Mouse (Mus musculus) layer of hippocampus, adult 11-12 months (tissue): Measurements from ENCODE around the gene Ctnnbip1.
A peak's percentile ranks its signal among the peaks of the same experiment; 100 is the strongest.

Experiments used
- DNase-seq: peaks from one replicate; pipeline ENCODE4 v3.0.0; 2022; ENCODE audit warnings: low spot score

Ctnnbip1 gene

DNA sequence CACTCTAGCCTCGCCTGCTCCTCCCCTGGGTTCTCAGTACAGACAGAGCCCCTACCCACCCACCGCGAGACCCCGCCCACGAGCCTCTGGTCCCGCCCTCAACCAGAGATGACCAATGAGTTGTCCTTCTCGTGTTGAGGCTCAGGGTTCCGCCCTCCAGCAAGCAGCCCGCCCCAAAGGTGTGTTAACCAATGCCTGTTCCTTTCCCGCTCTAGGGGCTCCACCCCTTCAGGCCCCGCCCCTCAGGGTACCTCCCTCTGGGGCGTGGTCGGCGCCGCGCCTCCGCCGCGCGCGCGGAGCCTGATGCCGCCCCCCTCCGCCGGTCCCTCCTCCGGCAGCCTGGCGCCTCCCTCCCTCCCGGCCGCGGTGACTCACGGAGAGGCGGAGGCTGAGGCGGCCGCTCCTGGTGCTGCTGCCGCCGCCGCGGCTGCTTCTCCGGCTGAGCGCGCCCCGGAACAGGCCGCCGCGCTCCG lies at the start of gene Ctnnbip1:
Gene Ctnnbip1 (plus strand): TSS at position 369 of the 473 bp plus-strand sequence.
- peak; percentile 96 for DNase-seq

- DNase-seq, result no peak
These were observed 48.5 kb upstream of the Ctnnbip1 start for GRCm38 (mm10) chr4:149469557-149469956.

DNA sequence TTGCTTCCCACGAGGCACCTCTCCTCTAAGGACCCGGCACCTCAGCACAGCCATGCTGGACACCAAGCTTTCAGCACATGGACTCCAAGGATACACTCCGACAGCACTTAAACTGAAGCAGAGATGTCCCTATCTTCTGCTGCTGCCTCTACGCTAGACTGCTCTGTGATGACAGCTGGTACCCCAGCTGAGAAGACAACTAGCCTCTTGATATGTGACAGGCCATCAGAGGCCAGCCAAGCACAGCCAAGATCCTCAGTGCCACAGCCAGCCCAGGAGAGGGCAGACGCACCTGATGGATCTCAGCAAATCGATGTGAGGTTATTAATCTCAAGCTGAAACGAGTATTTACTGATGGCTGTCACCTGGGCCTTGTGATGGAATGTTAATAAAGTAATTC lies 42.9 kb upstream of the Ctnnbip1 start:
- DNase-seq, result no peak

DNA sequence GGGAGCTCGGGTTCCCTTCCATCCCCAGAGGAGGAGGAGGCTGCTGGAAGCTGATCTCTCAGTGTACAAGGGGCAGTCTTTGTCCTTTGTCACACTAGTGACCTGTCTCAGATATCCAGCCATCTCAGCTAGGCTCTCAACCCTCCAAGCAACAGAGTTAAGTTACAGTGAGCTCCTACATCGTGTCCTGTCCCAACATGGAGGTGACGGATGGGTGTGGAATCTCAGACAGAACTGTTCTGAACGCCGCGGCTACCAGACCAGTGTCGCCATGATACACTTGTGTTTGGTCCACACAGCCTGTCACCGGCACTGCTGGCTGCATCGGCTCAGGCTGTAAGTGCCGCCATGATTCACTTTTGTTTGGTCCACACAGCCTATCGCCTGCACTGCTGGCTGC lies 41.0 kb upstream of the Ctnnbip1 start, which contains the start of gene Tmem274:
Gene Tmem274 (plus strand): TSS at position 301 of the 400 bp plus-strand sequence.
- no peak for DNase-seq

- DNase-seq, result no peak
These were observed 33.5 kb upstream of the Ctnnbip1 start for GRCm38 (mm10) chr4:149484566-149484965.

DNA sequence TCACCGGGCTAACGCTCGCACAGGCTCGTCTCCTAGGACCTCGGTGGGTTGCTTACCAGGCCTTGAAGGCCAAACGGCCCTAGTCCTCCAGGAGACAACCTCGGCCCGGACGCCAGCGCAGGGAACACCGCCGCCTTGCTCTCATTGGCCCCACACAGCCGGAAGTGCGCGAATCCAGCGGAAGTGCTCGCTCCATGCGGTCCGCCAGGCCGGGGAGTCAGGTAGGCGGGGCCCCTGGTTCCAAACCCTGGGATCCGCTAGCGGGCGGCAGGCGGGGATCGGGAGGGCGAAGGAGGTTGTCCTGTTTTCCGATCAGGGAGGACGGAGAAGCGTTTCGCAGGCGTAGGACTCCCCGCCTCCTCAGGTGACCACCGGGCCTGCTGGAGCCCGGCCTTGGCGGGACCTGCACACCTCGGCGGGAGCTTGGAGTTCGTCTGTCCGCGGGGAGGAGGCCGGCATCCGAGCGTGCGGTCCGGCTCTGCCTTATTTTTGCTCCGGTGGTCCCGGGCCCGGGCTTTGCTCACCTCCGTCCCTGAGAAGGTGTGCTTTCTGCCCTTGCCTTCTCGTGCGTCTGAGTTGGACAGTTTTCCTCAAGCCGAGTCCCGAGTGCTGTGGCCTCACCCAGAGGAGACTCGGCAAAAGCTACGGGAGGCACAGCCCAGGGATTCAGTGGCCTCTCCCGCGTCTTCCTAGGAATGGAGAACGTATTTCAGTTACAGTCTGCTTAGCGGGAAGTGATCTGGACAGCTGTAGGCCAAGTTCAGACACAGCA lies 32.8 kb upstream of the Ctnnbip1 start, which contains the start of the genes Nmnat1 and Lzic:
Gene Nmnat1 (minus strand): TSS at position 150 of the 772 bp plus-strand sequence.
Gene Lzic (plus strand): TSS at position 177 of the 772 bp plus-strand sequence.
- DNase-seq, result peak; percentile 92

- DNase-seq, result no peak
These were observed 32.2 kb upstream of the Ctnnbip1 start for GRCm38 (mm10) chr4:149485825-149486206.

DNA sequence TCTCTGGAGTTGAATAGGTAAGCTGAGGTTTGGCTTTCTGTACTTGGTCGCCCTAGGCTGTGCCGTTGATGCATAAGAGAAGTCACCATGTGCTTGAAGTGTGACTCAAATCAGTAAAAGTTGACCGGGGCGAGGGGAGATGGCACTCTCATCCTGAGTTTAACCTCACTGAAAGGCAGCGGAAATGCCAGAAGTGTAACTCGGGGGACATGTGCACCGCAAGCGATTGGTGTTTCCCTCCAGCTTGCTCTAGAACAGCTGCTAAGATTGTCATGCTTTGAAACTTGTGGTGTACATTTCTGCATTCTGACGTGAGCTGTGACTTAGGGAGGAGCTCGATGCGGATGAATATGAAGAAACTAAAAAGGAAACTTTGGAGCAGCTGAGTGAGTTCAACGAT lies 30.3 kb upstream of the Ctnnbip1 start:
- DNase-seq, result no peak

DNA sequence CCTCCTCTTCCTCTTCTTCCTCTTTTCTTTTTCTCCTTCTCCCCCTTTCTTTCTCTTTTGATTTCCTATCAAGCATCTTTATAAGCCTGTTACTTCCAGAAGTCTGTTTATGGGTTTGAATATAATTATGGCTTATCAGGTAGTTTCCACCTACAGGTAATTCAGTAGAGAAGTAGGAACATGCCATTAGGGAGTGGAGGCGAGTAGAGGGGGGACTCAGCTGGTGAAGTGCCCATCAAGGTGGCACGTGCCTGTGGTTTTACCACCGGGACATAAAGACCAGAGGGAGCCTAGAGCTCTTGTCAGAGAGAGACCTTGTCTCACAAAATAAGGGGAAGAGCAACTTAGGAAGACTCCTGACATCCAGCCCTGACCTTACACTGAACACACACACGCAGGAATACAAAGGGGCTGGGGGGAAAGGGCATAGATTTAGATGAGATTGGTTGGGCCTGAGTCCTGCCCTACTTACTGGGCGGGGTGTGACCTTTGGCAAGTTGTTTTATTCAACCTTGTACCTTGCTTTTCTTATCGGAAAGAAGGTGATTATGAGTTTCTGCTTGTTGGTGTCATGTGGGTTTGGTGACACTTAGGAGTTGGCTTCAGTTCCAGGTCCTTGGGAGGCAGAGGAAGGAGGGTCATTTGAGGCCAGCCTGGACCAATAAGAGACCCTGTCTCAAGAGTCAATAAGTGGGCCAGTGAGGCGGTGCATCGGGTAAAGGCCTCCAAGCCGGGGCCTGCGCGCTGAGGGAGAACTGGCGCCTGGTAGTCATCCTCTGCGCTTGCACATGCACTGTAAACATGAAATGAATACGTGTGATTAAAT lies 28.4 kb upstream of the Ctnnbip1 start:
- DNase-seq, result no peak

DNA sequence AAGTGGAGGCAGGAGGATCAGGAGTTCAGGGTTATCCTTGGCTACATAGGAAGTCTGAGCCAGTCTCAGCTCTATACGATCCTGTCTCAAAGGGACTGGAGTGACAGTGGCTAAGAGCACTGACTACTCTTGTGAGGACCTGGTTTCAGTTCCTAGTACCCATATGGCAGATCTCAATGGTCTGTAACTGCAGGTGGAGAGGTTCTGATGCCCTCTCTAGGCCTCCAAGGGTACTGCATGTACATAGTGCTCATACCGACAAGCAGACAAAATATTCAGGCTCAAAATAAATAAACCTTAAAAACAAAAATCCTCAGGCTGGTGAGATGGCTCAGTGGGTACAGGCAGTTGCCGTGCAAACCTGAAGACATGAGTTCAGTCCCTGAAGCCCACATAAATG lies 26.9 kb upstream of the Ctnnbip1 start:
- DNase-seq, result no peak

DNA sequence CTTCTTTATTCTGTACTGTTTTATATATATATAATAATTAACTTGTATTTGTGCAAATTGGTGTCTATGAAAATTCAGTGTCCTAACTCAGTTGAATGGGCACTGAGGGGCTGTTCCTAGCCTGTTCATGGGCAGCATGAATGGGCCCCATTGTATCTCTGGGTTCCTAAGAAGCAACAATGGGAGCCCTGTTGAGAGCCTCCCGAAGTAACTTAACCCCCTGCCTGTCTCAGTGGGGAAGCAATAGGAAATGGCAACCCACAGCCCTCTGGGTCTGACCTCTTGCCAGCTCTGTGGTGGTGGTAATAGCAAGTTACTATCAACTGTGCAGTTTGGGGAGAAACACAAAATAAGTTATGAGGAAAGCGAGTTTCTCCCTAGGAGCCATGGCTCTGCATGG lies 21.4 kb upstream of the Ctnnbip1 start:
- DNase-seq, result peak; percentile 38

DNA sequence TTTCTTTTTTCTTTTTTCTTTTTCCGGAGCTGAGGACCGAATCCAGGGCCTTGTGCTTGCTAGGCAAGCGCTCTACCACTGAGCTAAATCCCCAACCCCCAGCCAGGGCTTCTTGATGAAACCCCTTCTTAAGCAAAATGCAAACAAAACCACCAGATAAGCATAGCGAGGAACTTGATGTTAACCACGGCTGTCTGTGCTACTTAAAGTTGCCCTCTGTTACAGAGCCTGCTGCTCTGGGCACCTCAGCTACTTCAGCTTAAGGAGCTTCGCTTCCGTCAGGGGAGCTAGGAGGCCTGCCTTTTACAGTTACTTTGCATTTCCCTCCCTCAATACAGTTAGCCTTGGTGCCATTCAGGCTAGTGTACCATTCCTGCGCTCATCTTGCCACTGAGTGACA lies 19.1 kb upstream of the Ctnnbip1 start:
- DNase-seq, result no peak

DNA sequence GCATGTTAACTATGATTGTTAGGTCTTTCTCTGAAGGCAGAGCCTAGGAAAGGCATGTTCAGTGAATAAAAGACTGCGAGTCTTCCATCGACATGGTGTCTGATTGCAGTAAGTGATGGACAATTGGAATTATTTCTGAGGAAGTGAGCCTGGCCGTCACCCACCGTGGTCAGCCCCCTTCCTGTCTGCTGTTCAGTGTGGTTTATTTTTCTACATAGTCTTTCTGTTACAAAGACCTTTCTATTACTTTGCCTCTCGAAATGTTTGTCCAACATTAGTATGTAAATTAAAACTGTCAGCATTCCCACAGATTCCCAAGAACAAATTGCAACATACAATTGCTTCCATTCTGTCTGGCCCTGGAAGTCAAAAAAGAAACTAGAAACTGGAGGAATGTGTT lies 18.2 kb upstream of the Ctnnbip1 start:
- no peak for DNase-seq

DNA sequence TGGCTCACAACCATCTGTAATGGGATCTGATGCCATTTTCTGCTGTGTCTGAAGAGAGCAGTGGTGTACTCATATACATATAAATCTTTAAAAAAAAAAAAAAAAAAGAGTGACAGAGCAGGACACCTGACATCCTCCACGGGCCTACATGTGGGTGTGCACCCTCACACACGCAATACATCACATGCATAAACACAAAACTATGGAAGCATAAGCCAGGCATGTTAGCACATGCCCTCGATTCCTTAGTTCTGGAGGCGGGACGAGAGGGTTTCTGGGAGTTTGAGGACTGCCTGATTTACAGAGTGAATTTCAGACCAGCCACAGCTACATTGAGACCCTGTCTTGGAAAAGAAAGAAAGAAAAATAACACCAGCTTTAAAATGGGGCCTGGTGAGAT lies 13.7 kb upstream of the Ctnnbip1 start:
- no peak for DNase-seq

GRCm38 (mm10) chr4:149504858-149505257 lies 13.2 kb upstream of the Ctnnbip1 start:
- no peak for DNase-seq

DNA sequence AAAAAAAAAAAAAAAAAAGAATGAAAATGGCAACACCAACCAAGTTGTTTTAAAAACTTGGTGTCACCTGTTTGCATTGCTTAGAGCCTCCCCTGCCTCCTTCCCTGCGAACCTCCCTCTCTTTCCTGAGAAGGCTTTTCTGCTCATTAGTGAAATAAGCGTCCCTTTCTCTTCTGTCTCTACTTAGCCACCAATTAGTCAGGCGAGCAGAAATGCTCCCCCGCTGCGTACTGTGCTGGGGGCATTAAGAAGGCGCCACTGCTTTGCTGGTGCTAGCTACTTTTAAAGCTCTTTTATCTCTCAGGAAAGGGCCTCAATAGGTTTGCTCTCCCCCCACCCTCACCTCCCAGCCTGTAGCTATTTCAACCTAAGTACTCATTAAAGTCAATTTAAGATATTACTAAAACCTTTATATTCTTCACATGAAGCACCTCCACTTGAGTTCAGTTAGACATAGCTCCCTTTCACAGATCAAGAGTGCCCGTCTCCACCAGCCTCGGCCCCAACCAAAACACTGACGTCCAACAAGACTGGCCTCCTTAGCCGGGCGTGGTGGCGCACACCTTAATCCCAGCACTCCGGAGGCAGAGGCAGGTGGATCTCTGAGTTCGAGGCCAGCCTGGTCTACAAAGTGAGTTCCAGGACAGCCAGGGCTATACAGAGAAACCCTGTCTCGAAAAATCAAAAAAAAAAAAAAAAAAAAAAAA lies 12.6 kb upstream of the Ctnnbip1 start:
- DNase-seq, result no peak

GRCm38 (mm10) chr4:149506904-149507303 lies 11.1 kb upstream of the Ctnnbip1 start:
- no peak for DNase-seq

- no peak for DNase-seq
These were observed 6.8 kb upstream of the Ctnnbip1 start for GRCm38 (mm10) chr4:149511221-149511646.

GRCm38 (mm10) chr4:149512072-149512471 lies 6.0 kb upstream of the Ctnnbip1 start:
- DNase-seq, result no peak

DNA sequence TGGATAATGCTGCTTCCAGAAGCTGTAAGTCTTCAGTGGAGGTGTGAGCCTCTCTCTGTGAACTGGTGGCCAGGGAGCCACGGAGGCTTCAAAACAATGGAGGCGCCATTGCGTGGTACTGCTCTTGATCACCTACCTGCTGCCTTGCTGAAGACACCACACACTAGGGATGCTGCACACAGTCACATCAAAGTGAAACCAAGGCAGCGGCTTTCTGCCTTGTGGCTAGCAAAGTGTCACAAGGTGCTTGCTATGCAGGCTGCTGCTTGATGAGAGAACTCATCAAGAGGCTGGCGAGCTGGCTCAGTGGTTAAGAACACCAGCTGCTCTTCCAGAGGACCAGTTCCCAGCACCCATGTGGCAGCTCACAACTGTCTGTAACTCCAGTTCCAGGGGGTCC lies 2.3 kb upstream of the Ctnnbip1 start:
- no peak for DNase-seq

DNA sequence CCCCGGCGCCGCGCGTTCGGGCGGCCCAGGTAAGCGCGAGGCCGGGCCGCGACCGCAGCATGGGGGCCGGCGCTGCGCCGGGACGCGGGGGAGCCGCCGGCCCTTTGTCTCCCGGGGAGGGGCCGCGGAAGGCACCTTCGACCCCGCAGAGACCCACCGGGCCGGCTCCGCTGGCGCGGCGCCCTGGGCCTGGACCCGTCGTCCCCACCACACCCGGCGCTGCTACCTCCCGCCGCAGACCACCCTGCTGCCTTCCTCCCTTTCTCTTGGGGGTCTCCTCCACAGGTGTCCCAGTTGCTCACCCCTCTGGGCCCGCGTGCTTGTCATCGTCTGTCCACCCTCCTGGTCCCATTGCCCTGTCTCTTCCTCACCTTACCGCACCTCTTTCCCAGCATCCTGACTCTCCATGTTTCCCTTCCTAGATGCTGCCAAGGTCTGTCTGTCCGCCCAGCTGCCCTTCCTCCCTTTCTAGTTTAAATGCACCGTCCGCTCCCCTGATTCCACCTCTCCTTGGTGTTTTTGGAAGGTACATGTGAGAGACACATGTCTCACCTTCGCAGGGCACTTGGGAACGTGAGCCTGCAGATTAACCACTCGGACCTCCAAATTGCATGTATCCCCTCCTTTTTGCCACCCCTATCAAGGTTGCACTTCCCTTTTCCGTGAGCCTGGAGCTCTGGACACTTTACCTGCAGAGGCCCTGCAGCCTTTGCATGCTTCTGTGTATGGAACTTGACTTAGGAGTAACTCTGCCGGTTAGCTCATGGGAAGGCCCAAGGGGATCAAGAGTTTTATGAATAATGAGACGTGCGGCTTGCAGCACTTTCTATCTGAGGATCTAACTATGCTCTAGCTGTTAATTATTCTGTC lies 550 bp downstream of the Ctnnbip1 start:
- DNase-seq, result no peak
